Mouse (Mus musculus): ENCODE data around the gene Notch1. TPM values are rescaled to one million over a fixed set of nuclear protein-coding genes. Genes with fewer than 3 reads are reported as not detected.

Gene Notch1
- polyA plus RNA-seq, 1 experiment from 2014 or later: 29.9 TPM

DNA sequence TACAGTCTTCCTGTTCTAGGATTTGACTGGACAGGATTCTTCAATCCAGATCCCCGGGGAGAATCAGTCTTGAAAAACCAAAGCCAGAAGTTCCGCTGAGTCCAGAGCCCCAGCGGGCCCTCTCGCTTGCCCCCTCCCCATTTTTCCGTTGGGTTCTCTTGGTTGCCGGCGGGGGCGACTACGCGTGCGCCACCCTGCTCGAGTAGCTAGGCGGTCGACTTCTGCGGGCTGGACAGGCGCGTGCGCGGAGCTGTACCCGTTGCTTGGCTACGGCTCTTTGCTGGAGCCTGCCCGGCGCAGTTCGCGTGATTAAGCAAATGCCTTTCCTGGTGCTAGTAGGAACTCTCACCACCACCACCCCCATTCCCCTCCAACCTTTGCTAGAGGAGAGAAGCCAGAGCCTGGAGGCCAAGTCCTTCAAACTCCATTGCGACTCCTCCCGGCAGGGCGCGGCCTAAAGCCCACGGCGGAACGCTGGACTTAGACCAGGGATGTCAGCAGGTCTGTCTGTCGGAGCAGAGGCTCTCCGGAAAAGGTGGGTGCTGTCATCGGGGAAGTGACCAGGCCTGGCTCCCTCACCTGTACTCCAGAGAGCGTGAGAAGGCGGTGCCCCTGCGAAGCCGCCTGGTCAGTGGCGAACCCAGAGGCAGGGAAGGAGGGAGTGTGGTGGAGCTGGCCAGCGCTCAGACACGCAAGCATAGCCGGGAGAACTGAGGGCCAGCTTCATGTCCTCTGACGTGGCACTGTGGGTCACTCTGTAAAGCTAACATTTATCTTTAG, 70.6 kb downstream of the Notch1 start:
- DNase-seq (ENCODE audit: low spot score): peak; percentile 97
- H3K4me2 ChIP-seq (ENCODE audit: low read depth, low read length): peak overlapping the region; percentile 70

DNA sequence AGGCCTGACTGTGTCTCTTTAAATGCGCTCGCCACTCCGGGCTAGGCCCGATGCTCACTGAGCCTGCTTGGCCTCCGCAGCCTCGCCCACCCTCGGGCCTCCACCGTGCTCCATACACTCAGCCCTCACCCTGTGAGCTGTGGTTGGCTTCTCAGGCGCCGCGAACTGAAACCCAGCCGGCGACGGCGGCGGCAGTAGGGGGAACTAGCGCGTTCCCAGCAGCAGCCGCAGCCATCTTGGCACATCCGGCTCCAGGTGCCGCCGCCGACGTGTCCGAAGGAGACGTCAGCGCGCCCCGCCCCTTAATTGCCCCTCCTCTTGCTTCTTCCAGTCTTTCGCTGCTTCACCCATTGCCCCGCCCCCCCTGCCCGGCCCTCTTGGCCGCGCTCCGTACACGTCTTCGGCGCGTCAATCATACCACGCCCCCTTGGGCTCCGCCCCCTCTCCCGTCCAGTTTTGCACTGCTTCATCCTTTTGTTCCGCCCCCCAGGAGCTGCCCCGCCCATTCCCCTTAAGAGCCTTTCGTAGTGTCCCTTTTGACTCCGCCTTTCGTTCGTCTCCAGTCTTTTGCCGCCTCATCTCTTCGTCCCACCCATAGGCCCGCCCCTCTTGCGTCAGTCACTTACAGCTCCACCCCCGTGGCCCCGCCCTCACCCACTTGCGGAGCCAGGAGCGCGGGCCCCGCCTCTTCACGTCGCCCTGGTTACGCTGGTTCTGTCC, 71.4 kb downstream of the Notch1 start, which contains the start of gene Sec16a:
Gene Sec16a, minus strand, starts transcription at position 271 of the 720 bp plus-strand sequence.
- peak within 1 kb of the TSS; percentile 89 for H3K4me3 ChIP-seq (ENCODE audit: low read depth, low read length)
- ATAC-seq (ENCODE audit: low read depth) (peak; percentile 93), DNase-seq (ENCODE audit: low spot score) (peak; percentile 100)
- peak within 1 kb of the TSS; percentile 89 for H3K9ac ChIP-seq (ENCODE audit: low read depth, low read length)
- peaks cover 20% of the 10 kb centered on the region for H3K36me3 ChIP-seq (ENCODE audit: control insufficient read depth, insufficient read depth, low read length)
- no peaks in the 10 kb centered on the region for H3K27me3 ChIP-seq (replicated peaks; ENCODE audit: control insufficient read depth, insufficient read depth, low read length)
- H3K4me2 ChIP-seq (ENCODE audit: low read depth, low read length): peak within 1 kb of the TSS; percentile 77
- WGBS: under 1% methylated on average over 51 of the region's 61 CpGs
- peaks cover 16% of the 10 kb centered on the region for H3K4me1 ChIP-seq (ENCODE audit: control insufficient read depth, insufficient read depth, low read length)
- peak within 1 kb of the TSS; percentile 90 for H3K27ac ChIP-seq (replicated peaks; ENCODE audit: low read depth, low read length)
- H3K9me3 ChIP-seq (ENCODE audit: control insufficient read depth, low read length): no peaks in the 10 kb centered on the region

More for the DNA sequence above, 70.6 kb downstream of the Notch1 start:
- WGBS: under 1% methylated on average over 34 of the region's 44 CpGs
- Histone ChIP-seq H3K27ac (replicated peaks; ENCODE audit: low read depth, low read length) (peak overlapping the region; percentile 90), H3K4me3 (ENCODE audit: low read depth, low read length) (peak overlapping the region; percentile 89), H3K27me3 (replicated peaks; ENCODE audit: control insufficient read depth, insufficient read depth, low read length) (no peaks in the 10 kb centered on the region), H3K9ac (ENCODE audit: low read depth, low read length) (peak overlapping the region; percentile 69), H3K4me1 (ENCODE audit: control insufficient read depth, insufficient read depth, low read length) (peaks cover 16% of the 10 kb centered on the region), H3K9me3 (ENCODE audit: control insufficient read depth, low read length) (no peaks in the 10 kb centered on the region), H3K36me3 (ENCODE audit: control insufficient read depth, insufficient read depth, low read length) (peaks cover 12% of the 10 kb centered on the region)
- peak; percentile 92 for ATAC-seq (ENCODE audit: low read depth)

DNA sequence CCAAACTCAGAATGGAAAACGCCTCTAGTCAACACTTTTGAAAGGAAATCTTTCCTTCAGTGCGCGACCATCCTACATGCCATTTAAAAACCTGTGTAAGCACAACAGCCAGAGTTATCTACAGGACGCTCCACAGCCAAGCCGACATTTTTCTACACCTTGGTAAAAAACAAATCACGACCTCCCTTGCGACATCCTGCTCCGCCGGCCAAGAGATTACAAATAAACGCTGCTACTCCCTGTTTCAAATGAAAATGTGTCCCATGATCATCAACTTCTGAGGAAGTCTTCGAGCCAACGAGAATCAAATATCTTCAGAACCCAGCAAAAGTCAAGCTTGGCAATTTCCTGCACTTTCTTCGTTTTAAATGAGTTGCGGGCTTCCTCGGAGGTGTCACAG, 72.1 kb downstream of the Notch1 start:
- ATAC-seq (ENCODE audit: low read depth) (no peak), DNase-seq (ENCODE audit: low spot score) (no peak)
- peak overlapping the region; percentile 89 for H3K4me3 ChIP-seq (ENCODE audit: low read depth, low read length)
- H3K27ac ChIP-seq (replicated peaks; ENCODE audit: low read depth, low read length): peak overlapping the region; percentile 88
- H3K4me1 ChIP-seq (ENCODE audit: control insufficient read depth, insufficient read depth, low read length): peaks cover 16% of the 10 kb centered on the region
- no peaks in the 10 kb centered on the region for H3K9me3 ChIP-seq (ENCODE audit: control insufficient read depth, low read length)
- peak overlapping the region; percentile 77 for H3K4me2 ChIP-seq (ENCODE audit: low read depth, low read length)
- peak overlapping the region; percentile 89 for H3K9ac ChIP-seq (ENCODE audit: low read depth, low read length)
- 3% methylated on average over 15 of the region's 15 CpGs for WGBS
- no peaks in the 10 kb centered on the region for H3K27me3 ChIP-seq (replicated peaks; ENCODE audit: control insufficient read depth, insufficient read depth, low read length)
- peaks cover 27% of the 10 kb centered on the region for H3K36me3 ChIP-seq (ENCODE audit: control insufficient read depth, insufficient read depth, low read length)

- peak overlapping the region; percentile 89 for H3K9ac ChIP-seq (ENCODE audit: low read depth, low read length)
- DNase-seq (ENCODE audit: low spot score) (no peak), ATAC-seq (ENCODE audit: low read depth) (no peak)
- H3K27ac ChIP-seq (replicated peaks; ENCODE audit: low read depth, low read length): no peak overlapping the region
- H3K4me1 ChIP-seq (ENCODE audit: control insufficient read depth, insufficient read depth, low read length): peaks cover 16% of the 10 kb centered on the region
- peaks cover 32% of the 10 kb centered on the region for H3K36me3 ChIP-seq (ENCODE audit: control insufficient read depth, insufficient read depth, low read length)
- H3K4me3 ChIP-seq (ENCODE audit: low read depth, low read length): peak overlapping the region; percentile 89
- WGBS: 41% methylated on average over 3 of the region's 3 CpGs
- H3K4me2 ChIP-seq (ENCODE audit: low read depth, low read length): peak overlapping the region; percentile 77
- no peaks in the 10 kb centered on the region for H3K9me3 ChIP-seq (ENCODE audit: control insufficient read depth, low read length)
- H3K27me3 ChIP-seq (replicated peaks; ENCODE audit: control insufficient read depth, insufficient read depth, low read length): no peaks in the 10 kb centered on the region
Observed at GRCm38 (mm10) chr2:26443876-26444275, 72.6 kb downstream of the Notch1 start.

DNA sequence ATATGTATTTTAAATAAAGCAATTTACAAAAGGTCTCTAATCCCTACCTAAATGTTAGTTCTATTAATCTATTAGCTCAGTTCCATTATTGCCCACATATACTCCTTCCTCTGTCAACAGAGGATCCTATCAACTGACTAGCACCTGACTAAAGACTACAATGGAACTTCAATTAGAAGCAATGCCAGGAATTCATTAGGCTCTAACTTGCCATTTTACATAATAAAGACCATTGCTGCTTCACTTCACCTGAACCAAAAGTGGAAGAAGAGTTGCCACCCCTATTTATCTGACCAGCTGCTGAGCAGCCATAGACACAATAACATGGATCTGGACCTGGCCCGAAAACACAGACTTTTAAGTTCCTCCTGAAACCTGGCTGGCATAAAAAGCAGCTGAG, 73.6 kb downstream of the Notch1 start:
- peaks cover 42% of the 10 kb centered on the region for H3K36me3 ChIP-seq (ENCODE audit: control insufficient read depth, insufficient read depth, low read length)
- H3K4me1 ChIP-seq (ENCODE audit: control insufficient read depth, insufficient read depth, low read length): peaks cover 16% of the 10 kb centered on the region
- no peak overlapping the region for H3K9ac ChIP-seq (ENCODE audit: low read depth, low read length)
- ATAC-seq (ENCODE audit: low read depth): no peak
- 90% methylated on average over 1 of the region's 1 CpGs for WGBS
- DNase-seq (ENCODE audit: low spot score): no peak
- H3K9me3 ChIP-seq (ENCODE audit: control insufficient read depth, low read length): no peaks in the 10 kb centered on the region
- H3K27me3 ChIP-seq (replicated peaks; ENCODE audit: control insufficient read depth, insufficient read depth, low read length): no peaks in the 10 kb centered on the region
- no peak overlapping the region for H3K4me3 ChIP-seq (ENCODE audit: low read depth, low read length)
- H3K4me2 ChIP-seq (ENCODE audit: low read depth, low read length): peak overlapping the region; percentile 77; the same call in 1 of the 2 replicates
- no peak overlapping the region for H3K27ac ChIP-seq (replicated peaks; ENCODE audit: low read depth, low read length)

DNA sequence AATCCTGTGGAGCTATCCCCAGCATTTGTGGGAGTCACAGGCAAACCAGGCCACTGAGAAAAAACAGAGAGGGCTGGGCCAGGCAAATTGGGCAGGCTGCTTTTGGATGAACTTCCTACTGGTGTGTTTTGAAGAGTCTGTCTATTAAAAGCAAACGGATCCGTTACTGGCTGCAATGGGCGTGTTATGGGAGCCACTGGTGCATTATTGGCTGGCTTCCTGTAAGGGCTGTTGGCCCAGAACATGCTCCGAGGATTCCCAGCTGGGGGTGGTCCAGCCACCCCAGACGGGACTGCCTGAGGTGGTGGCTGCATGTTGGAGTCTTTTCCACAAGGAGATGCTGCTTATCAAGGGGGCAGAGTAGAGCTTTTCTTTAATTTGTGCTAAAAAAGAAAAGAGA, 74.8 kb downstream of the Notch1 start:
- DNase-seq (ENCODE audit: low spot score) (no peak), ATAC-seq (ENCODE audit: low read depth) (no peak)
- H3K9ac ChIP-seq (ENCODE audit: low read depth, low read length): no peak overlapping the region
- peaks cover 12% of the 10 kb centered on the region for H3K4me1 ChIP-seq (ENCODE audit: control insufficient read depth, insufficient read depth, low read length)
- WGBS: 85% methylated on average over 5 of the region's 5 CpGs
- no peak overlapping the region for H3K27ac ChIP-seq (replicated peaks; ENCODE audit: low read depth, low read length)
- H3K4me3 ChIP-seq (ENCODE audit: low read depth, low read length): no peak overlapping the region
- H3K27me3 ChIP-seq (replicated peaks; ENCODE audit: control insufficient read depth, insufficient read depth, low read length): no peaks in the 10 kb centered on the region
- H3K9me3 ChIP-seq (ENCODE audit: control insufficient read depth, low read length): no peaks in the 10 kb centered on the region
- no peak overlapping the region for H3K4me2 ChIP-seq (ENCODE audit: low read depth, low read length)
- H3K36me3 ChIP-seq (ENCODE audit: control insufficient read depth, insufficient read depth, low read length): peaks cover 53% of the 10 kb centered on the region

DNA sequence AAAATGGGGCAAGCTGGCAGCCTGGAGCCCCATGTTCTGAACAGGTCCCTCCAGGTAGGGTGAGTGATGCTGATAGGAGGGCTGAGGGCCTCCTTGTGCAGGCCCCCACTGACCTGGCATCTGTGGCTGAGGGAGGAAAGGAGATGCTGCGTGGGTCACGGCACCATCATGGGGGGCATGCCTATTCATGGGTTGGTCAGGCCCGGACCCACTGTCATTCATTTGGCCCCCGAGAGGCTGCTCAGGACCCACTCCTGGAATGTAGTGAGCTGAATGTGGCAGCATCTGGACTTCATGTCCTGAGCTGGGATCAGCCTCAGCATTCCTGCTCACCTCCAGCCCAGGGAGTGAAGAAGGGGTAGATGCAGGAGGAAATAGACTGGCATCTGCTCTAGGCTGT, 75.2 kb downstream of the Notch1 start:
- ATAC-seq (ENCODE audit: low read depth) (no peak), DNase-seq (ENCODE audit: low spot score) (no peak)
- Histone ChIP-seq H3K27ac (replicated peaks; ENCODE audit: low read depth, low read length) (no peak overlapping the region), H3K27me3 (replicated peaks; ENCODE audit: control insufficient read depth, insufficient read depth, low read length) (no peaks in the 10 kb centered on the region), H3K36me3 (ENCODE audit: control insufficient read depth, insufficient read depth, low read length) (peaks cover 54% of the 10 kb centered on the region), H3K9ac (ENCODE audit: low read depth, low read length) (no peak overlapping the region), H3K4me3 (ENCODE audit: low read depth, low read length) (no peak overlapping the region), H3K9me3 (ENCODE audit: control insufficient read depth, low read length) (no peaks in the 10 kb centered on the region), H3K4me2 (ENCODE audit: low read depth, low read length) (no peak overlapping the region), H3K4me1 (ENCODE audit: control insufficient read depth, insufficient read depth, low read length) (peaks cover 8% of the 10 kb centered on the region)
- 97% methylated on average over 4 of the region's 4 CpGs for WGBS

GRCm38 (mm10) chr2:26439671-26440070, 76.8 kb downstream of the Notch1 start:
- no peak overlapping the region for H3K9ac ChIP-seq (ENCODE audit: low read depth, low read length)

More at GRCm38 (mm10) chr2:26439671-26440070, 76.8 kb downstream of the Notch1 start:
- Histone ChIP-seq H3K9me3 (ENCODE audit: control insufficient read depth, low read length) (no peaks in the 10 kb centered on the region), H3K27ac (replicated peaks; ENCODE audit: low read depth, low read length) (no peak overlapping the region), H3K4me2 (ENCODE audit: low read depth, low read length) (no peak overlapping the region), H3K4me1 (ENCODE audit: control insufficient read depth, insufficient read depth, low read length) (peaks cover 8% of the 10 kb centered on the region), H3K4me3 (ENCODE audit: low read depth, low read length) (no peak overlapping the region), H3K36me3 (ENCODE audit: control insufficient read depth, insufficient read depth, low read length) (peaks cover 70% of the 10 kb centered on the region), H3K27me3 (replicated peaks; ENCODE audit: control insufficient read depth, insufficient read depth, low read length) (no peaks in the 10 kb centered on the region)
- no peak for DNase-seq (ENCODE audit: low spot score)
- no peak for ATAC-seq (ENCODE audit: low read depth)
- 96% methylated on average over 6 of the region's 6 CpGs for WGBS
